Mouse (Mus musculus): ENCODE results near the gene Izumo1. TPM values are rescaled to one million over a fixed set of nuclear protein-coding genes. Genes with fewer than 3 reads are reported as not detected.
A peak's percentile ranks its signal among the peaks of the same experiment; 100 is the strongest.

Izumo1 gene
- polyA plus RNA-seq, 1 experiment = 0.18 TPM

GRCm38 (mm10) chr7:45623507-45623906, 1.9 kb downstream of the Izumo1 start:
- no peak for DNase-seq
- WGBS = 91% methylated on average over 11 of the region's 11 CpGs
- no peak overlapping the region for H3K27ac ChIP-seq (ENCODE audit: insufficient read depth, low read length)
- H3K4me1 ChIP-seq (ENCODE audit: control insufficient read depth, insufficient read depth, low read length) = no peaks in the 10 kb centered on the region
- H3K27me3 ChIP-seq (ENCODE audit: control insufficient read depth, insufficient read depth, low read length) = no peaks in the 10 kb centered on the region
- no peak overlapping the region for H3K4me3 ChIP-seq (replicated peaks; ENCODE audit: insufficient read depth, low read depth, low read length)
- no peak for TF ChIP-seq POLR2A (IDR thresholded peaks at IDR 0.05; ENCODE audit: borderline replicate concordance, insufficient read depth, low read length)
- no peak for TF ChIP-seq CTCF (IDR thresholded peaks at IDR 0.05; ENCODE audit: borderline replicate concordance, insufficient read depth, low read depth, low read length)

DNA sequence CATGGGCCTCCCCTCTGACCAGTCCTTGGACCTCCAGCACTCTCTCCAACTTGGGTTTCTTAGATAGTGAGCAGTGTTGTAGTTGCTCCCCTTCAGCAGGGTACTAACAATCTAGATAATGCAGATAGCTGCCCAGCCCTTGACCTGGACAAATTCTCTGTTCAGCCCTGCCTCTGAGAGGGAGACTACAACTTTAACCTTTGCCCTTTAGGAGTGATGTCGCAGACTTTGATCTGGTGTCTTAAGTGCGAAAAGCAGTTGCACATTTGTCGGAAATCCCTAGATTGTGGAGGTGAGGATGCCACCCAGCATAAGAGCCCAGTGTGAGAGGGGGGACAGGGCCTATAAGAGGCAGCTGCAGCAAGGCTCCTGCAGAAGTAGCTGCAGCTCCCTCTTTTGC, 3.1 kb downstream of the Izumo1 start:
- WGBS = 90% methylated on average over 3 of the region's 3 CpGs

GRCm38 (mm10) chr7:45625481-45625880, 3.9 kb downstream of the Izumo1 start:
- no peaks in the 10 kb centered on the region for H3K27me3 ChIP-seq (ENCODE audit: control insufficient read depth, insufficient read depth, low read length)
- 91% methylated on average over 8 of the region's 8 CpGs for WGBS

More for the DNA sequence above, 3.1 kb downstream of the Izumo1 start:
- no peak for DNase-seq
- Histone ChIP-seq H3K27ac (ENCODE audit: insufficient read depth, low read length) (no peak overlapping the region), H3K27me3 (ENCODE audit: control insufficient read depth, insufficient read depth, low read length) (no peaks in the 10 kb centered on the region), H3K4me1 (ENCODE audit: control insufficient read depth, insufficient read depth, low read length) (no peaks in the 10 kb centered on the region), H3K4me3 (replicated peaks; ENCODE audit: insufficient read depth, low read depth, low read length) (no peak overlapping the region)
- TF ChIP-seq POLR2A (IDR thresholded peaks at IDR 0.05; ENCODE audit: borderline replicate concordance, insufficient read depth, low read length) = no peak
- no peak for TF ChIP-seq CTCF (IDR thresholded peaks at IDR 0.05; ENCODE audit: borderline replicate concordance, insufficient read depth, low read depth, low read length)

GRCm38 (mm10) chr7:45626571-45627076, 5.0 kb downstream of the Izumo1 start:
- DNase-seq = no peak
- Histone ChIP-seq H3K4me1 (ENCODE audit: control insufficient read depth, insufficient read depth, low read length) (no peaks in the 10 kb centered on the region), H3K4me3 (replicated peaks; ENCODE audit: insufficient read depth, low read depth, low read length) (no peak overlapping the region), H3K27ac (ENCODE audit: insufficient read depth, low read length) (no peak overlapping the region), H3K27me3 (ENCODE audit: control insufficient read depth, insufficient read depth, low read length) (no peaks in the 10 kb centered on the region)
- WGBS = 85% methylated on average over 7 of the region's 7 CpGs
- TF ChIP-seq CTCF (IDR thresholded peaks at IDR 0.05; ENCODE audit: borderline replicate concordance, insufficient read depth, low read depth, low read length) = no peak
- no peak for TF ChIP-seq POLR2A (IDR thresholded peaks at IDR 0.05; ENCODE audit: borderline replicate concordance, insufficient read depth, low read length)

More at GRCm38 (mm10) chr7:45625481-45625880, 3.9 kb downstream of the Izumo1 start:
- Histone ChIP-seq H3K4me1 (ENCODE audit: control insufficient read depth, insufficient read depth, low read length) (no peaks in the 10 kb centered on the region), H3K27ac (ENCODE audit: insufficient read depth, low read length) (no peak overlapping the region), H3K4me3 (replicated peaks; ENCODE audit: insufficient read depth, low read depth, low read length) (no peak overlapping the region)
- DNase-seq = no peak
- no peak for TF ChIP-seq POLR2A (IDR thresholded peaks at IDR 0.05; ENCODE audit: borderline replicate concordance, insufficient read depth, low read length)
- no peak for TF ChIP-seq CTCF (IDR thresholded peaks at IDR 0.05; ENCODE audit: borderline replicate concordance, insufficient read depth, low read depth, low read length)

GRCm38 (mm10) chr7:45627261-45627660, 5.7 kb downstream of the Izumo1 start, which contains the start of gene Rasip1:
Gene Rasip1 (plus strand): TSS chr7:45627488.
- no peak for TF ChIP-seq CTCF (IDR thresholded peaks at IDR 0.05; ENCODE audit: borderline replicate concordance, insufficient read depth, low read depth, low read length)
- TF ChIP-seq POLR2A (IDR thresholded peaks at IDR 0.05; ENCODE audit: borderline replicate concordance, insufficient read depth, low read length) = no peak
- peaks cover 3% of the 10 kb centered on the region; the same call in 1 of the 2 replicates for H3K4me1 ChIP-seq (ENCODE audit: control insufficient read depth, insufficient read depth, low read length)
- WGBS = 93% methylated on average over 9 of the region's 9 CpGs
- H3K27ac ChIP-seq (ENCODE audit: insufficient read depth, low read length) = peak within 1 kb of the TSS; percentile 94
- H3K4me3 ChIP-seq (replicated peaks; ENCODE audit: insufficient read depth, low read depth, low read length) = peak within 1 kb of the TSS; percentile 62
- no peak for DNase-seq
- no peaks in the 10 kb centered on the region for H3K27me3 ChIP-seq (ENCODE audit: control insufficient read depth, insufficient read depth, low read length)

DNA sequence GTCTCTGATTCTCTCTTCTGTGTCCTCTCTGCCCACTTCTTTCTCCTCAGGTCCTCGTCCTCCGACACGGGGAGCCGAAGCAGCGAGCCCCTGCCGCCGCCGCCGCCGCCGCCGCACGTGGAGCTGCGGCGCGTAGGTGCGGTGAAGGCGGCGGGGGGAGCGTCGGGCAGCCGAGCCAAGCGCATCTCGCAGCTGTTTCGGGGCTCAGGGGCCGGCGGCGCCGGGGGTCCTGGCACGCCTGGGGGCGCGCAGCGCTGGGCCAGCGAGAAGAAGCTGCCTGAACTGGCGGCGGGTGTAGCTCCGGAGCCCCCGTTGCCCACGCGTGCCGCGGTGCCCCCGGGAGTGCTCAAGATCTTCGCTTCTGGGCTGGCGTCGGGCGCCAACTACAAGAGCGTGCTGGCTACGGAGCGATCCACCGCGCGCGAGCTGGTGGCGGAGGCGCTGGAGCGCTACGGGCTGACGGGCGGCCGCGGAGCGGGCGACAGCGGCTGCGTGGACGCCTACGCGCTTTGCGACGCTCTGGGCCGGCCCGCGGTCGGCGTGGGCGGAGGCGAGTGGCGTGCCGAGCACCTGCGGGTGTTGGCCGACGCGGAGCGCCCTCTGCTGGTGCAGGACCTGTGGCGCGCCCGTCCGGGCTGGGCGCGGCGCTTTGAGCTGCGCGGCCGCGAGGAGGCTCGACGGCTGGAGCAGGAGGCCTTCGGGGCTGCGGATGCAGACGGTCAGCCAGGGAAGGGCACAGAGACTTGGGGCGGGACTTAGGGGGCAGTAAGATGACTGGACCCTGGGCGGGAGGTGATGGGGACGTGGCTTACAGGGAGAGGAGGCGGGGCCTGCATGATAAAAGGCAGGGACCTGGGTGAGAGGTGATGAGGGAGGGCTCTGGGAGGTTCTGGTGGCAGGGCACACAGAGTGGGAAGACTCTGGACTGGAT, 7.0 kb downstream of the Izumo1 start:
- TF ChIP-seq POLR2A (IDR thresholded peaks at IDR 0.05; ENCODE audit: borderline replicate concordance, insufficient read depth, low read length) (peak; percentile 97), CTCF (IDR thresholded peaks at IDR 0.05; ENCODE audit: borderline replicate concordance, insufficient read depth, low read depth, low read length) (peak; percentile 82)
- Histone ChIP-seq H3K4me1 (ENCODE audit: control insufficient read depth, insufficient read depth, low read length) (peaks cover 4% of the 10 kb centered on the region; the same call in 1 of the 2 replicates), H3K4me3 (replicated peaks; ENCODE audit: insufficient read depth, low read depth, low read length) (peak overlapping the region; percentile 62), H3K27me3 (ENCODE audit: control insufficient read depth, insufficient read depth, low read length) (no peaks in the 10 kb centered on the region), H3K27ac (ENCODE audit: insufficient read depth, low read length) (peak overlapping the region; percentile 94)
- DNase-seq = peak; percentile 93 to 94
- 1% methylated on average over 103 of the region's 105 CpGs for WGBS

DNA sequence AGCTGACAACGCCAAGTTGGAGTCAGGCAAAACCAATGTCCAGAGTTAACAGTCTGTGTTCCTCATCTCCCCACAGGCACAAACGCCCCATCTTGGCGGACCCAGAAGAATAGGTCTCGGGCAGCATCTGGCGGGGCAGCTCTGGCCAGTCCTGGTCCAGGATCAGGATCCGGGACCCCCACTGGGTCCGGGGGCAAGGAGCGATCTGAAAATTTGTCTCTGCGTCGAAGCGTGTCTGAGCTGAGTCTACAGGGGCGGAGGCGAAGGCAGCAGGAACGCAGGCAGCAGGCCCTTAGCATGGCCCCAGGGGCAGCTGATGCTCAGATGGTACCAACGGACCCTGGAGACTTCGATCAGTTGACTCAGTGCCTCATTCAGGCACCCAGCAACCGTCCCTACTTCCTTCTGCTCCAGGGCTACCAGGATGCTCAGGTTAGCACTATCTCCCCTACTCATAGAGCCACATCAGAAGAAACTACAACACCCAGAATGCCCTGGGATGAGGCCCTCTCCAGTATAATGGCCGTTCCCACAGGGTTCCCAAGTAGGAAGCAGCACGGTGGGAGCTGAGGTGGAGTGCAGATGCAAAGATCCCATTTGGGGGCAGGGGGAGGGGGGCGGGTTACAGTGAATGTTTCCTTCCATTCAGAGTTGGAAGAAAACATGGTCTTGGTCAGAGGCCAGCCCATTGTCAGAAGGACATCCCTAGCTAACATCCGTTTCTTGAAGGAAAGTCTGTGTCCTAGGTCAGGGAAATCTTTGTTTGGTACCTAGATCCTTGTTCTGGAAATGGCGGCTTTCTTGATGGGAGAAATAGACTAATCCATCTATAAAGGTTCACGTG, 8.7 kb downstream of the Izumo1 start:
- Histone ChIP-seq H3K4me1 (ENCODE audit: control insufficient read depth, insufficient read depth, low read length) (peaks cover 4% of the 10 kb centered on the region; the same call in 1 of the 2 replicates), H3K4me3 (replicated peaks; ENCODE audit: insufficient read depth, low read depth, low read length) (no peak overlapping the region), H3K27me3 (ENCODE audit: control insufficient read depth, insufficient read depth, low read length) (no peaks in the 10 kb centered on the region), H3K27ac (ENCODE audit: insufficient read depth, low read length) (no peak overlapping the region)
- DNase-seq = no peak
- TF ChIP-seq CTCF (IDR thresholded peaks at IDR 0.05; ENCODE audit: borderline replicate concordance, insufficient read depth, low read depth, low read length) (no peak), POLR2A (IDR thresholded peaks at IDR 0.05; ENCODE audit: borderline replicate concordance, insufficient read depth, low read length) (no peak)
- 70% methylated on average over 23 of the region's 23 CpGs for WGBS

Data from cerebellum, adult 2 months (tissue).